Mouse (Mus musculus): ENCODE results near the gene Ccdc85b. TPM values are rescaled to one million over a fixed set of nuclear protein-coding genes. Genes with fewer than 3 reads are reported as not detected.

Gene Ccdc85b
- polyA plus RNA-seq, 1 experiment, result 8.0 TPM

DNA sequence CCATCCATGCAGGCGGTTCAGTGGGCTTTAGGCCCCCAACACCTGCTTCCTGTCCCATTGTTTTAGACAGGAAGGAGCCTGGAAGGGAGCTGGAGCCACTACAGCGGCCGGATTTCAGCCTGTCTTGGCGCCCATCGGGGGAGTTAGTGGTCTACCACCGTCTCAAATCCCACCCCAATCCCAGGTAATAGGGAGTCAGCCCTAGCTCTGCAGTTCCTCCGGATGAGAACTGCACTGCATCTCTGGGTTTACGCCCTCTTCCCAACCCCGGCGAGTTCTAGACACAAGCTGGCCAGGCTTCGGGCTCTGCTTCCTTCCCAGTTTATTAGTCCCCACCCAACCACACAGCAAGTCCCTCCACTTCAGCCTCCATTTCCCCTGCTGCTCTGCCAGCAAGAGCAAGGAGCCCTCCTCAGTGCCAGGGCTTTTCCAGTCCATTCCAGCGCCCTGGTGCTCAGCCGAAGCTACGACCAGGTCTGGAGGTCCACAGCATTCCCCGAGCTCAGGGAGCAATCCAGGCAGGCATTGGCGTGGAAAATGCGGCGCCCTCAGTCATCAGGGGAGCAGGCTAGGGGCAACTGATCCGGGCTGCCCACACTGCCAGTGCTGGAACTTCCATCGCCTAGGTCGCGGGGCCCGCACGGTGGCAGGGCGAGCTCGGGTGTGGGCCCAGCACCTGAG is 1.3 kb downstream of the Ccdc85b start:
- Histone ChIP-seq H3K4me1 (ENCODE audit: control insufficient read depth, insufficient read depth, low read length) (peaks cover 1% of the 10 kb centered on the region; the same call in 1 of the 2 replicates), H3K27ac (ENCODE audit: control insufficient read depth, insufficient read depth, low read depth, low read length, poor library complexity) (peak overlapping the region; percentile 86), H3K4me3 (replicated peaks; ENCODE audit: control insufficient read depth, low read depth, low read length) (peak overlapping the region; percentile 61)
- WGBS, result 1% methylated on average over 26 of the region's 26 CpGs
- TF ChIP-seq POLR2A (IDR thresholded peaks at IDR 0.05; ENCODE audit: borderline replicate concordance, control insufficient read depth, low read depth, low read length), result no peak
- TF ChIP-seq CTCF (IDR thresholded peaks at IDR 0.05; ENCODE audit: control insufficient read depth, insufficient read depth, low read length), result no peak

DNA sequence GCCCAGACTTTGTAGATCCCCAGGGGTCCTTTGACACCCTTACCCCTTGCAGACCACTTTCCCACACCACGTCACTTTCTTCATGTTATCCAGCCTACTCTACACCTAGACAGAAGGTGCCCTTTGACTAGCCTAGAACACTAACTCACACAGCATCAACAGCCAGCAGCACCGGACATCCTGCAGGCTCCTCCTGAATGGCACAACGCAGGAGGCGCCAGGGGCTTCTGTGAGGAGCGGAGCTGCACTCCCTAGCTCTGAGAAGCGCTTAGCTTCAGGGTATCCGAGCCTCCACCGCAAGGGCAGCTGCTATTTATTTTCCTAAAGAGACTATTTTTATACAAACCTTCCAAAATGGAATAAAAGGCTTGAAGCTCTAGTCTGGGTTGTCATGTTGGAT is 2.1 kb downstream of the Ccdc85b start:
- Histone ChIP-seq H3K4me1 (ENCODE audit: control insufficient read depth, insufficient read depth, low read length) (peaks cover 1% of the 10 kb centered on the region; the same call in 1 of the 2 replicates), H3K27ac (ENCODE audit: control insufficient read depth, insufficient read depth, low read depth, low read length, poor library complexity) (no peak overlapping the region), H3K4me3 (replicated peaks; ENCODE audit: control insufficient read depth, low read depth, low read length) (no peak overlapping the region)
- 81% methylated on average over 8 of the region's 8 CpGs for WGBS
- no peak for TF ChIP-seq CTCF (IDR thresholded peaks at IDR 0.05; ENCODE audit: control insufficient read depth, insufficient read depth, low read length)
- no peak for TF ChIP-seq POLR2A (IDR thresholded peaks at IDR 0.05; ENCODE audit: borderline replicate concordance, control insufficient read depth, low read depth, low read length)

GRCm38 (mm10) chr19:5455037-5455436 is 2.7 kb downstream of the Ccdc85b start:
- 89% methylated on average over 12 of the region's 12 CpGs for WGBS
- H3K4me1 ChIP-seq (ENCODE audit: control insufficient read depth, insufficient read depth, low read length), result peaks cover 1% of the 10 kb centered on the region; the same call in 1 of the 2 replicates
- H3K27ac ChIP-seq (ENCODE audit: control insufficient read depth, insufficient read depth, low read depth, low read length, poor library complexity), result no peak overlapping the region
- no peak for TF ChIP-seq CTCF (IDR thresholded peaks at IDR 0.05; ENCODE audit: control insufficient read depth, insufficient read depth, low read length)
- no peak for TF ChIP-seq POLR2A (IDR thresholded peaks at IDR 0.05; ENCODE audit: borderline replicate concordance, control insufficient read depth, low read depth, low read length)
- no peak overlapping the region for H3K4me3 ChIP-seq (replicated peaks; ENCODE audit: control insufficient read depth, low read depth, low read length)

GRCm38 (mm10) chr19:5451766-5452165 is 5.9 kb downstream of the Ccdc85b start:
- H3K4me3 ChIP-seq (replicated peaks; ENCODE audit: control insufficient read depth, low read depth, low read length), result no peak overlapping the region
- no peak for TF ChIP-seq POLR2A (IDR thresholded peaks at IDR 0.05; ENCODE audit: borderline replicate concordance, control insufficient read depth, low read depth, low read length)
- TF ChIP-seq CTCF (IDR thresholded peaks at IDR 0.05; ENCODE audit: control insufficient read depth, insufficient read depth, low read length), result no peak
- WGBS, result 59% methylated on average over 6 of the region's 6 CpGs
- no peak overlapping the region for H3K27ac ChIP-seq (ENCODE audit: control insufficient read depth, insufficient read depth, low read depth, low read length, poor library complexity)
- peaks cover 5% of the 10 kb centered on the region for H3K4me1 ChIP-seq (ENCODE audit: control insufficient read depth, insufficient read depth, low read length)

- Histone ChIP-seq H3K27ac (ENCODE audit: control insufficient read depth, insufficient read depth, low read depth, low read length, poor library complexity) (no peak overlapping the region), H3K4me3 (replicated peaks; ENCODE audit: control insufficient read depth, low read depth, low read length) (no peak overlapping the region), H3K4me1 (ENCODE audit: control insufficient read depth, insufficient read depth, low read length) (peaks cover 9% of the 10 kb centered on the region)
- 75% methylated on average over 3 of the region's 3 CpGs for WGBS
- TF ChIP-seq CTCF (IDR thresholded peaks at IDR 0.05; ENCODE audit: control insufficient read depth, insufficient read depth, low read length) (no peak), POLR2A (IDR thresholded peaks at IDR 0.05; ENCODE audit: borderline replicate concordance, control insufficient read depth, low read depth, low read length) (no peak)
Observed at GRCm38 (mm10) chr19:5449673-5450072, 8.0 kb downstream of the Ccdc85b start.

DNA sequence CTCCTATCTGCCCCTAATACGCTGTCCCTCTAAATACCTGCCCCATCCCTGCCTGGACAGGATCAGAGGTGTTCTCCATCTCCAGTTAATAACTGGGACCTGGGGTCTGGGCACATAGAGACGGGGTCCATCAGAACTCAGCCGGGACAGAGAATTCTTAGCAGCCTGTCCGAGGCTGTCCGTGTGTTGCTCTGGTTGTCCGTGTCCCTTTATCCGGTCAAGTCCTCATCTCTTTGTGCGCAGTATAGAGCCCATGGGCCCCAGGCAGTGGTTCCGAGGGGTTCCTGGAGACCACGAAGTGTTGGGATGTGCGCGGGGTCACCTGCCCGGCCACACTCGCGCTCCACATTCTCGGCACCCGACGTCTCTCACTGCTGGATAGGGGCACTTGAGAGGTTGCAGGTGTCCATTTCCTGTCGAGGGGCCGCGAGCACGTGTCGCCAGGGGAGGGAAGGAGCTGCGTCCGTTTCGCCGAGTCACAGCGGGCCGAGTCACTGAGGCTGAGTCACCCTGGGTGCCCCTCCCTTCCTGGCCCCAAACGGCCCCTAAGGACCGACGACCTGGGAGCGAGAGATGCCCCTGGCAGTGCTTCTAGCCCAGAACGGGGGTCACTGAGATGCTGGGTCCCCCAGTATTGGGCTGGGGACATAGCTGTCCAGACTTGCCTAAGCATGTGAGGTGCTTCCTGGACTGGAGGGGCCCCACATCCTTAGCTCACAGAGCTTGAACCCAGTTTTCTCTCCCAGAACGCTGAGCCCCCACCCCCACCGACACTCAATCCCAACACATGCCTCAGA is 9.1 kb downstream of the Ccdc85b start:
- 4% methylated on average over 36 of the region's 36 CpGs for WGBS
- no peak for TF ChIP-seq POLR2A (IDR thresholded peaks at IDR 0.05; ENCODE audit: borderline replicate concordance, control insufficient read depth, low read depth, low read length)
- TF ChIP-seq CTCF (IDR thresholded peaks at IDR 0.05; ENCODE audit: control insufficient read depth, insufficient read depth, low read length), result no peak
- H3K4me3 ChIP-seq (replicated peaks; ENCODE audit: control insufficient read depth, low read depth, low read length), result no peak overlapping the region
- peaks cover 9% of the 10 kb centered on the region for H3K4me1 ChIP-seq (ENCODE audit: control insufficient read depth, insufficient read depth, low read length)
- H3K27ac ChIP-seq (ENCODE audit: control insufficient read depth, insufficient read depth, low read depth, low read length, poor library complexity), result no peak overlapping the region

- TF ChIP-seq POLR2A (IDR thresholded peaks at IDR 0.05; ENCODE audit: borderline replicate concordance, control insufficient read depth, low read depth, low read length) (peak; percentile 4; the same call in 1 of the 2 replicates), CTCF (IDR thresholded peaks at IDR 0.05; ENCODE audit: control insufficient read depth, insufficient read depth, low read length) (no peak)
- WGBS, result under 1% methylated on average over 70 of the region's 70 CpGs
- Histone ChIP-seq H3K27ac (ENCODE audit: control insufficient read depth, insufficient read depth, low read depth, low read length, poor library complexity) (no peak within 1 kb of the TSS), H3K4me3 (replicated peaks; ENCODE audit: control insufficient read depth, low read depth, low read length) (peak within 1 kb of the TSS; percentile 50), H3K4me1 (ENCODE audit: control insufficient read depth, insufficient read depth, low read length) (peaks cover 9% of the 10 kb centered on the region)
Observed at GRCm38 (mm10) chr19:5447515-5448353, 10.0 kb downstream of the Ccdc85b start, which contains the start of gene Fosl1. Gene Fosl1 (plus strand): TSS chr19:5447547.
